Mouse (Mus musculus) liver, embryonic 14.5 days (tissue): ENCODE data around the gene Dlgap1.

ENCODE experiments used
- CTCF ChIP-seq: IDR thresholded peaks from 2 replicates; pipeline ENCODE4 v1.5.1; 2016; ENCODE audit warnings: antibody characterized with exemption, low read depth, control low read depth
- EP300 ChIP-seq: IDR thresholded peaks from 2 replicates; pipeline ENCODE4 v1.6.1; 2016; ENCODE audit warnings: antibody characterized with exemption, low read depth

DNA sequence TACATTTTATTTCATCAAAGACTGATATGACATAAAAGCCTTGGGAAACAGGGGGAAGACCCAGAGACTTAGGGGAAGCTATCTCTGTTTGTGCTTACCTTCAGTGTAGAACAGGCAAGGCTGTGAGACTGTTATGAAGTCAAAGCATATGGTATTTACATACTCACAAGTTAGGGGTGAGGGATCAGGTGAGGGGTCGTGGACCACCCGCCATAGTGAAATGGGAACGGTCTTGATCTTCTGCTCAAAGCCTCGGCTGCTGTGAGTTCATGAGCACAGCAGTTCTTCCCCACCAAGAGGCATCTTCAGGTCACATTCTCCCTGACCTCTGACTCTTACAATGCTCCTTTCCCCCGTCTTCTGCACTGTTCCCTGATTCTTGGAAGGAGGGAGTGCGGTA lies 658.1 kb downstream of the Dlgap1 start:
- TF ChIP-seq EP300, result no peak
- no peak for TF ChIP-seq CTCF
